Mouse (Mus musculus) forebrain, postnatal 0 days (tissue): ENCODE data around the gene Dab1. TPM values are rescaled to one million over a fixed set of nuclear protein-coding genes. Genes with fewer than 3 reads are reported as not detected.

Experiments
- ATAC-seq: fragments of 200-750 bp; cut with Nextera tagmentation; 2 replicates; pipeline ENCODE4 v1.8.0; 2017; ENCODE audit warnings: mild to moderate bottlenecking, moderate library complexity
- DNase-seq: peaks from one replicate; pipeline ENCODE4 v3.0.0-alpha.2; 2015
- H3K27ac ChIP-seq: fragments of 300-500 bp; sonication (generic); 2 replicates; pipeline ENCODE4 v1.5.1; 2014; ENCODE audit warnings: low read depth, mild to moderate bottlenecking, antibody characterized with exemption, low read length, moderate library complexity, mixed read lengths
- H3K27me3 ChIP-seq: fragments of 300-500 bp; sonication (generic); 2 replicates; pipeline ENCODE4 v1.6.1; 2014; ENCODE audit warnings: mild to moderate bottlenecking, low read length, mixed read lengths; ENCODE audit not compliant: insufficient read depth
- H3K36me3 ChIP-seq: fragments of 300-500 bp; sonication (generic); 2 replicates; pipeline ENCODE4 v1.6.1; 2014; ENCODE audit warnings: mild to moderate bottlenecking, moderate library complexity; ENCODE audit not compliant: insufficient read depth
- H3K4me1 ChIP-seq: fragments of 300-500 bp; sonication (generic); 2 replicates; pipeline ENCODE4 v1.6.1; 2014; ENCODE audit warnings: antibody characterized with exemption; ENCODE audit not compliant: insufficient read depth
- H3K4me2 ChIP-seq: fragments of 300-500 bp; sonication (generic); 2 replicates; pipeline ENCODE4 v1.6.1; 2014; ENCODE audit warnings: low read depth, mild to moderate bottlenecking, moderate library complexity
- H3K4me3 ChIP-seq: fragments of 300-500 bp; sonication (generic); 2 replicates; pipeline ENCODE4 v1.5.1; 2014; ENCODE audit warnings: low read depth, low read length, mixed read lengths
- H3K9ac ChIP-seq: fragments of 300-500 bp; sonication (generic); 2 replicates; pipeline ENCODE4 v1.6.1; 2014; ENCODE audit warnings: mild to moderate bottlenecking
- H3K9me3 ChIP-seq: fragments of 300-500 bp; sonication (generic); 2 replicates; pipeline ENCODE4 v1.6.1; 2016; ENCODE audit warnings: low read length
- CTCF ChIP-seq: sonication (generic); IDR thresholded peaks from 2 replicates; pipeline ENCODE4 v1.5.1; 2016; ENCODE audit warnings: antibody characterized with exemption, control low read depth, low read depth
- WGBS: fragments of 180-500 bp; shearing (Covaris S2); extraction: QIAGEN DNeasy Blood & Tissue Kit; methylation state at CpG from one replicate; pipeline ENCODE4 v1.1.7; 2014; 5-methylcytosine and 5-hydroxymethylcytosine counted together
- polyA plus RNA-seq: library from polyadenylated mRNA; unstranded; fragments of >200 nt; fragmentation: Nextera tagmentation; extraction: Ambion mirVana; gene quantifications from 2 replicates; pipeline ENCODE4 v1.2.1, GENCODE M21; 2015
- total RNA-seq: library from RNA; depleted of rRNA; stranded (reverse); fragments of >200 nt; gene quantifications from 2 replicates; pipeline ENCODE4 v1.2.3, GENCODE M21; 2014

The Dab1 gene
- total and polyA plus RNA-seq, 2 experiments from 2014 or later: 64.8 to 141 TPM

GRCm38 (mm10) chr4:103841126-103841525 is 222.0 kb downstream of the Dab1 start:
- Histone ChIP-seq H3K27ac (no peak overlapping the region), H3K9me3 (no peaks in the 10 kb centered on the region), H3K9ac (no peak overlapping the region), H3K27me3 (no peaks in the 10 kb centered on the region), H3K4me1 (no peaks in the 10 kb centered on the region; the same call in 1 of the 2 replicates), H3K4me2 (no peak overlapping the region), H3K36me3 (no peaks in the 10 kb centered on the region), H3K4me3 (no peak overlapping the region)
- WGBS: 36% methylated on average over 7 of the region's 7 CpGs
- ATAC-seq (no peak), DNase-seq (no peak)
- TF ChIP-seq CTCF: no peak

DNA sequence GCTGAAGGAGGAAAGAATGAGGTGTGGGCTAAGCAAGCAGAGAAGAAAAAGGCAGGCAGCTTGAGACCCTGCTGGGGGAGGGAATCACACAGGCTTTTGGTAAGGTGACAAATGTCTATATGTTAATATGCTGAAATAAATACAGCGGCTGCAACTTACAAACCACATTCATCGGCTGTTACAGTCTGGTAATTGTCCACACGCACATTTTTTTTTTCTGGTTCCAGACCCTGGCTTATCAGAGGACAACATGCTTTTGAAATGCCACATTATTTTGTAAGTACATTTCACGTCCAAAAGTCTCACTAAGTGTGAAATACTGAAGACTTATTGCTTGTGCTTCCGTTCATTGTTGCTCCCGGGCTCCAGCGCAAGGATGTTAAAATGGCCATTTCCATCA is 225.5 kb downstream of the Dab1 start:
- no peaks in the 10 kb centered on the region for H3K36me3 ChIP-seq
- no peak for TF ChIP-seq CTCF

DNA sequence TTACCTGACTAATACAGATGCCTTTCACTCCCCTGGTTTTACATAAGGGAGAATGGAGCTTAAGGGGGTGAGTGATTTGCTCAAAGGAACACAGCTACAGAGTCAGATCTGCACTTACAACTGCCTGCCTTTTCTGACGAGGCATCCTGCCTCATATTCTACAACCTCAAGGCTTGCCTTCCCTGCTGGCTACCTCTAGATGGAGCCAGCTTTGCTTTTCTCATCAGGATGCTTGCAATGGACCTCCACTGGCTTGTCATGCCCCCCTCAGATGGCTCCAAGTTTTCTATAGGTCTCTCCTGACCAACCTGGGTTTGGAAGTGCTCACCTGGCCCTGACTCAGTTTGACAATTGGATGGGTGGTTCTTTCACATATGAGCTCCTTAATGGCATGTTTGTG is 238.0 kb downstream of the Dab1 start:
- DNase-seq: no peak
- no peaks in the 10 kb centered on the region; the same call in 1 of the 2 replicates for H3K27me3 ChIP-seq
- no peak overlapping the region for H3K9ac ChIP-seq
- WGBS: 24% methylated on average over 1 of the region's 1 CpGs
- H3K36me3 ChIP-seq: no peaks in the 10 kb centered on the region
- H3K9me3 ChIP-seq: no peaks in the 10 kb centered on the region
- peak; percentile 53 for TF ChIP-seq CTCF
- no peak overlapping the region for H3K4me3 ChIP-seq
- no peak for ATAC-seq
- H3K4me2 ChIP-seq: no peak overlapping the region
- no peak overlapping the region for H3K27ac ChIP-seq
- H3K4me1 ChIP-seq: no peaks in the 10 kb centered on the region

More for the DNA sequence above, 225.5 kb downstream of the Dab1 start:
- Histone ChIP-seq H3K27ac (no peak overlapping the region), H3K4me1 (no peaks in the 10 kb centered on the region; the same call in 1 of the 2 replicates), H3K27me3 (no peaks in the 10 kb centered on the region), H3K9me3 (no peaks in the 10 kb centered on the region), H3K9ac (no peak overlapping the region), H3K4me3 (no peak overlapping the region), H3K4me2 (no peak overlapping the region)
- no peak for DNase-seq
- 71% methylated on average over 7 of the region's 7 CpGs for WGBS
- no peak for ATAC-seq

- no peak for DNase-seq
- no peaks in the 10 kb centered on the region for H3K9me3 ChIP-seq
- WGBS: 38% methylated on average over 3 of the region's 3 CpGs
- no peak overlapping the region for H3K9ac ChIP-seq
- no peak overlapping the region for H3K4me2 ChIP-seq
- ATAC-seq: no peak
- H3K27ac ChIP-seq: no peak overlapping the region
- no peaks in the 10 kb centered on the region for H3K36me3 ChIP-seq
- H3K4me3 ChIP-seq: no peak overlapping the region
- H3K27me3 ChIP-seq: no peaks in the 10 kb centered on the region
- TF ChIP-seq CTCF: no peak
- H3K4me1 ChIP-seq: no peaks in the 10 kb centered on the region
Measured at GRCm38 (mm10) chr4:103875564-103875963, 256.4 kb downstream of the Dab1 start.

DNA sequence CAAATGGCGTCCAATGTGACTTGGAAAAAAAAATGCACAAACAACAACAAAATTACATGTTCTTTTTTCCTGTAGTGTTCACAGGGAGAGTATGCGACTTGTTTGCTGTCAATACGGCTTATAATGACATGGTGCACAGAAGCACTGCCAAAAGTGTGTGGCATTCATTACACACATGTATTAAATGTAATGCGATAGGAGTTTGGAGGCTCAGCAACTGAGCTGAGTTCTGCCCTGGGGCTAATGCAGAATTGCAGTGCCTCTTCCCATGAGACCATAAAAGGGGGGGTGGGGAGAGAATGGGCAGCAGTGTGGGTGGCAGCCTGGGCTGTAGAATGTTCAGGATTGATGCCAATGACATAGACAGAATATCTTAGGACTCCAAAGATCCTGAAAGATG is 259.7 kb downstream of the Dab1 start:
- no peak overlapping the region for H3K4me3 ChIP-seq
- no peaks in the 10 kb centered on the region for H3K9me3 ChIP-seq
- H3K27me3 ChIP-seq: no peaks in the 10 kb centered on the region
- peaks cover 12% of the 10 kb centered on the region for H3K4me1 ChIP-seq
- 43% methylated on average over 4 of the region's 4 CpGs for WGBS
- no peak overlapping the region for H3K4me2 ChIP-seq
- peak; percentile 21 for ATAC-seq
- no peak for TF ChIP-seq CTCF
- H3K27ac ChIP-seq: no peak overlapping the region
- no peak for DNase-seq
- no peak overlapping the region for H3K9ac ChIP-seq
- H3K36me3 ChIP-seq: no peaks in the 10 kb centered on the region

DNA sequence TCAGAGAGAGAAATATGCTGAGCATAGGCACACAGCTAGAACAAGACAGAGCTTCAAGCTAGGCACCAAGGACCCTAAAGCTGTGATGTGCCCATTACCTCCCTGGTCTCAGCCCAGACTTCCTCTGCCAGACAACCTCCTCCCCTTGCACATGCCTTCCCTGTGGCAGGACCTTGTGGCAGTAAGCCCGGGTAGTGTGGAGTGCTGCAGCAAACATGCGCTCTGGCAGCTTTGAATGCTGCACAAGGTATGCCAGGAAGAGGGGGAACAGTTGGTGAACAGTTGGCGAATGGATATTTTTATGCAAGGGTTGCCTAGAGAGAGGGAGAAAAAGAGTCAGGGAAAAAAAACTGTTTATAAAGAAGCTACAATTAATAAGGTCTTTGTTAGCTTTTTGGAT is 262.5 kb downstream of the Dab1 start:
- H3K4me2 ChIP-seq: no peak overlapping the region
- no peak for TF ChIP-seq CTCF
- no peak overlapping the region for H3K4me3 ChIP-seq
- peaks cover 12% of the 10 kb centered on the region for H3K4me1 ChIP-seq
- DNase-seq (peak; percentile 91), ATAC-seq (peak; percentile 94)
- H3K27ac ChIP-seq: peak overlapping the region; percentile 85
- H3K9me3 ChIP-seq: no peaks in the 10 kb centered on the region
- no peaks in the 10 kb centered on the region for H3K27me3 ChIP-seq
- no peak overlapping the region for H3K9ac ChIP-seq
- no peaks in the 10 kb centered on the region for H3K36me3 ChIP-seq
- 21% methylated on average over 3 of the region's 3 CpGs for WGBS

DNA sequence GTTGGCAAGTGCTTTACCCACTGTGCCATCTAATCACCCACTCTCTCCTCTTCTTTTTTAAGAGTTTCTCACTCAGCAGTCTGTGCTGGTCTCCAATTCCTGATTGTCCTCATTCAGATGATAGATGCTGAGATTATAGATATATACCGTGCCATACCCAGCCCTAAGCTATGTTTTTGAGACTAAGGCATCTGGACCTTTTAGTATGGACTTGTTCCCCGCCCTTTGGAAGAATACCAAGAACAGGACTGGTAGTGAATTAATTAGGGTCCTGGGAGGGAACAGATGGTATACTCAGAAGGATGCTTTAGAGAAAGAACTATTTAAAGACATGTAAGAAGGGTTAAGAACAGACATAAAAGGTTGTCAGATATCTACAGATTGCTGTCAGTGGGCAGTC is 268.9 kb downstream of the Dab1 start:
- Histone ChIP-seq H3K27me3 (no peaks in the 10 kb centered on the region), H3K9ac (no peak overlapping the region), H3K4me3 (no peak overlapping the region), H3K27ac (no peak overlapping the region), H3K9me3 (no peaks in the 10 kb centered on the region), H3K4me1 (no peaks in the 10 kb centered on the region), H3K4me2 (no peak overlapping the region), H3K36me3 (no peaks in the 10 kb centered on the region)
- ATAC-seq (no peak), DNase-seq (no peak)
- 37% methylated on average over 2 of the region's 2 CpGs for WGBS
- TF ChIP-seq CTCF: no peak

GRCm38 (mm10) chr4:103889110-103889509 is 270.0 kb downstream of the Dab1 start:
- no peaks in the 10 kb centered on the region for H3K9me3 ChIP-seq
- no peaks in the 10 kb centered on the region for H3K4me1 ChIP-seq
- no peaks in the 10 kb centered on the region for H3K27me3 ChIP-seq
- 93% methylated on average over 3 of the region's 3 CpGs for WGBS
- H3K36me3 ChIP-seq: no peaks in the 10 kb centered on the region
- no peak overlapping the region for H3K27ac ChIP-seq
- TF ChIP-seq CTCF: no peak
- no peak overlapping the region for H3K4me2 ChIP-seq
- DNase-seq (no peak), ATAC-seq (no peak)
- no peak overlapping the region for H3K9ac ChIP-seq
- no peak overlapping the region for H3K4me3 ChIP-seq
